Mouse (Mus musculus): ENCODE results near the gene Esrrg. TPM values are rescaled to one million over a fixed set of nuclear protein-coding genes. Genes with fewer than 3 reads are reported as not detected.
A peak's percentile ranks its signal among the peaks of the same experiment; 100 is the strongest.

The Esrrg gene
- total RNA-seq, 2 experiments from 2014 or later = 10.8 to 20.8 TPM

DNA sequence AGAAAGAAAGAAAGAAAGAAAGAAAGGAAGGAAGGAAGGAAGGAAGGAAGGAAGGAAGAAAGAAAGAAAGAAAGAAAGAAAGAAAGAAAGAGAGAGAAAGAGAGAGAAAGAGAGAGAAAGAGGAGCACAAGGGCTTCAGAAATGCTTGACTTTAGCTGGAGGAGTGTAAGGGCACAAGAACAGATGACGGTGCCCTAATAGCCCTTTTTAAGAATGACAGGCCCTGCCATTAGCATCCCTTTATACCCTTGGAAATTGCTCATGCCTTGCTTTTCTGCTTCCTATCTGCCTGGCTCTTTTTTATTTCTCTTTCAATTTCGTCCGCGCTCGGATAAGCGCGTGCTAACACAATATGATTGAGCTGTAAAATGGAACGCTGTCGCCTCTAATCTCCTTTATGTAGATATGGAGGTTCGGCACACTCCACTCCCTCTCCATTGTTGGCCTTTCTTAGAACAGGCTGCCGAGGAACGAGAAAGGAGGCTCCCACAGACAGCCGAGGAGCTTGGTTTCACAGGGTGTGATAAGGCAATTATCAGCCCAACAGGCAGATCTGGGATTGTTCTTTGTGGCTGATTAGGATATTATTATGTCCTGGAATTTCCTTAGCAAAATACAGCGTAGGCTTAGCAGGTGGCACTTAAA lies 546.0 kb downstream of the Esrrg start:
- no peak for DNase-seq

GRCm38 (mm10) chr1:188155135-188155779 lies 546.7 kb downstream of the Esrrg start:
- DNase-seq = no peak

- DNase-seq = no peak
Measured at GRCm38 (mm10) chr1:188156520-188156919, 547.9 kb downstream of the Esrrg start.

- peak; percentile 80 for DNase-seq
Measured at GRCm38 (mm10) chr1:188157237-188157955, 548.8 kb downstream of the Esrrg start.

GRCm38 (mm10) chr1:188158675-188159074 lies 550.1 kb downstream of the Esrrg start:
- no peak for DNase-seq

DNA sequence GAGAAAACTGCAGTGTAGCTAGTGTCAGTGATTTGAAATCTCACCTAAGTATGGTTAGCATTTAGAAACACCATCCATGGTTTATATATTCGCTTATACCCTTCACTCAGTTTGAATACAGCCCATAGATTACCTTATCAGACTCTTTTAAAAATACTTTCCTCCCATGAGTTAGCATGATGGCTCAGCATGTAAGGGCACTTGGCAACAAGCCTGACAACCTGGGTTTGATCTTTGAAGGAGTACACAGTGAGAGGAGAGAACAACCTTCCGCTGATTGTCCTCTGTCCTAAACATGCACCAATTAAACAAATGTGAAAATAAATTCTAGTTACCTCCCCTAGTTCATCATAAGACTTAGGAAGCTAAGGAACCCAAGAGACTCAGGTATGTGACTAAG lies 550.5 kb downstream of the Esrrg start:
- DNase-seq = peak; percentile 62 to 63

DNA sequence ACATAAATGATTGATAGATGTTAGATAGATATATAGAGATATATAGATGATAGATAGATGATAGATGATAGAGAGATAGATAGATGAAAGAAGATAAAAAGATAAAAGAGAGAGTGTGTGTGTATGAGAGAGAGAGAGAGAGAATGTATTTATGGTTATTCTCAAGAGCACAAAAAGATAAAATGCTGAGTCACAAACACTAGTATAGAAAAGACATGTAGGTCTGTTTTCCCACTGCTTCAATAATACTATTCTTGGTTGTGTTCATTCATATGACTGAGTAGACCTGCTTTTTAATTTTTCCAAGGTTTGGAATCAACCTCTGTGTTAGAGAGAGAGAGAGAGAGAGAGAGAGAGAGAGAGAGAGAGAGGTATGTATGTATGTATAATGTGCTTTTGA lies 554.5 kb downstream of the Esrrg start:
- DNase-seq = no peak

DNA sequence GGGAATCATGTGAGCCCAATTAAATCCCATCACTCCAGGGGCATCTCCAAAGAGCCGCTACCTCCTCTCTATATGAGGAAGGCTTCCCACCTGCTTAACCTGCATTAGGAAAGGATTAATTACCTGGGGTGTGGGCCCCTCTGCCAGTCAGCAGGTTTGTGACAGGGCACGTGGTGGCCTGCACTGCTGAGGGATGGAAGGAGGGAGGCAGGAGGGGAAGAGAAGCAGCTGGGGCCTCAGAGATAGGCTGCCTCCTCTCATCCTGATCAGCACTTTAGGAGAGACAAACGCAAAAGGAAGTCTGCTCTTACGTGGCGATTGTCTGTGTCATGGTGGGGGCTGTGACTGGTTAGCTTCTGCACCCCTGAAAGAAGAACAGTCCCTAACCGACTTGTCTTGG lies 555.7 kb downstream of the Esrrg start:
- DNase-seq = no peak

DNA sequence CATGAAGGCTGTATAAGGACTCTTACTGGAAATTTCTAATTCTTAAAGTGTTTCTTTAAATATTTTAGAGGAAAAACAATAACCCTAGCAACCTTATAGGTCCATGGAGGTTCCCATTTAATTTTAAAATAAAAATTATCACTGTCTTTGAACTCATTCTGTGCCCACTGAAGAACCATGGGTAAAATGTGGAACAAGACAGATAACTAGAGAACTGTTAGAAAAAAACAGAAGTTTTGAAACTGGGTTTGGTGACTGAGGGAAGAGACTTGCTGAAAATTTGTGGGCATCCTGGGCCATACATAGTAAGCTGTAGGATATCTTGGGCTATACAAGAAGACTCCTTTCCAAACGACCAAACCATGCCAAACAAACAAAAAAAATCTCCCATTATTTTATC lies 565.3 kb downstream of the Esrrg start:
- DNase-seq = no peak

DNA sequence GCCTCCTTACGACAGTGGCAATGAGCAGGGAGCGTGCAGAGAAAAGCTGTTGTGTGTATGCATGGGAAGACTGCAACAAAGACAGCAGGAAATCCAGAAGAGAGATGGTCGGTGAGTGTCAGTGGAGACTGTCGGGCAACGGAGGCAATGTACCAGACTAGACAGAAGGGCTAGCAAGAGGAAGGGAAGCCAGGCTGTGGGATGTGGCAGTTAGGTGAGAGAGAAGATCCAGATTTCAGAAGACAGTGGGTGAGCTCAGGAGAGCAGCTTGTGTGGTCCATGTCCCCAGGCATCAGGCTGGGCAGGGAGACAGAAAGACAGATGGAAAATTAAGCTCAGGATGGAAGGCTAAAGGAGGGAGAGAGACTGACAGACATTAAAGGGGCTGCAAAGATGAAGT lies 574.4 kb downstream of the Esrrg start:
- no peak for DNase-seq

DNA sequence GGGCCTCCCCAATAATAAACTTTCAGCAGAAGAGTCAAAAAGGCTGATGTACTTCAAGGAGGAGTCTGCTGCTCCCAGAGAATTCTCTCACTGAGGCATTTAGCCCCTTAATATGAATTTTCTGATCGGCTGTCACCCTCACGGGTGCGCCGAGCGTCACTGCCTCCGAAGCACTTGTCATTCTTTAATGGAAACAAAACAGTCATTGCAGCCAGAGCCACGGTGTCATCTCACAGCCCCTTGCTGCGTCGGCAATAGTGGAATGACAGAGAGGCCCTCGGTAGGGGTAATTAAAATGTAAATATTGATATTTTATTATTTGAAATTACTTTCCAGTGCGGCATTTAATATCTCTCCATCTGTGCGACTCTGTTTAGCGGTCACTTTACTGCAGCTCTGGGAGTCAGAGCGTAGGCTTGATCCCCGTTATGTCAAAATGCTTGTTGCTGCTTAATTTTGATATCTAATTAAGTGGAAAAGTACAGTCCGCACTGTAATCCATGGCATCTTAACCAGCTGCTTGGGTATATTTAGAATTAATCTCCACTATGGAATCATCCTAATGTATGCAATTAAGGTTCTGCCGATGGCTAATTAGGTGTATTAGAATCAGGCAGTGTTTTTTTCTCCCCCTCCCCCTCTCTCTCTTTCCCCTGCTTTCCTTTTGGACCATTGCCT lies 578.0 kb downstream of the Esrrg start:
- no peak for DNase-seq

- DNase-seq = peak; percentile 42 to 43
Measured at GRCm38 (mm10) chr1:188192971-188193370, 584.4 kb downstream of the Esrrg start.

DNA sequence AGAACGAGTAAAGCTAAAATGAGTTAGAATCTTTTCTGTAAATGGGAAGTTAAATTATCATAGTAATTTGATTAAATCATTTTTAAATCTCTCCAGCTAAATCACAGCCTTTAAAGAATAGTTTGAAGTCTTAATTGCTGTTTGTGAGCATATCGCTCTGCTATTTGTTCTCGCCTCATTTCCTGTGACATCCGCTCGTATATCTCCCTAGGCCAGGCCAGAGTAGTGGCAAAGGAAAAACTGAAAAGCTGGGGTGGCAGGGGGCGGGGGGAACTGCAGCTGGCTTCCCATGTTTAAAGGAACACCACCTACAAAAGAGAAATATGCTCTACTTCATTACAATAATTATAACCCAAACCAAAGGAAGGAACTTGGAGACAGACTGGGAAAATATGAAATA lies 598.8 kb downstream of the Esrrg start:
- DNase-seq = no peak

DNA sequence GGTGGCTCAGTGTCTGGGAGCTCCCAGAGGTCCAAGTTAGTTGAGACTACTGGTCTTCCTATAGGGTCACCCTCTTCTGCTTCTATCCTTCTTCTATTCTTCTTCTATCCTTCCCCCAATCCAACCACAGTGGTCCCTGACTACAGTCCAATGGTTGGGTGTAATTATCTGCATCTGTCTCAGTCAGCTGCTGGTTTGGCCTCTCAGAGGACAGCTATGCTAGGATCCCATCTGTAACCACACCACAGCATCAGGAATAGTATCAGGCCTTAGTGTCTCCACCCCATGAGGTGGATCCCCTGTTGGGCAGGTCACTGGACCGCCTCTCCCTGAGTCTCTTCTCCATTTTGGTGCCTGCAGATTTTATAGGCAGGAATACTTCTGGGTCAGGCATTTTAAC lies 600.4 kb downstream of the Esrrg start:
- no peak for DNase-seq

DNA sequence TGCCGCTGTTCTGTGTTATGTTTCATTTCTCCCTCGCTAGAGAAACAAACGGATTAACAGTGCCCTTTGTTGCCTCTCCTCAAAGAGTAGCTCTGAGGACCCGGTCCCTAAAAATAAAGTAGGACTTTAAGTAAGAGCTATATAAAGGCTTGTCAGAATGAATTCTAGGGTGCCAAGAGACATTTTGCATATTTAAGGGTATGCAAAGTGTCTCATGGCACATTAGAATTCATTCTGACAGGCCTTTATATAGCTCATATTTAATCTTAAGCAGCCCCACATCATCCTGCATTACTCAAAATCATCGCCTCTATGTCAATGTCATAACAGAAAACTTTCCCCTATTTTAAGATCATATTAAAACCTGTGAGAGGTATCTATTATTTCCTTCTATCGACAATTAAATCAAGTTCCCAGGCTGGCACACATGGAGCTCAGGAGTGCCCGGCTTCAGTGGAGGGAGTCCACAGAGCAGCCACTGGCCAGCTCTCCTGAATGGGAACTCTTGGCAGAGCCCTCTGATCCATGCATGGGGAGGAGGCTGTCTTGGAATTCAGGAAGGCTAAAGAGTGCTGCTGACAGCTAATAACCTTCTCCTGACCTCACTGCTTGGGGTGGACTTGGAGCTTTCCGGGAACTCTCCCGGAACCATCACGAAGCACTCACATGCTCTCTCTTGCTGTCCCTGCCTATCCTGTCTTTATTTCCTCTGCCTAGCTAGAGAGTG lies 606.5 kb downstream of the Esrrg start:
- no peak for DNase-seq

DNA sequence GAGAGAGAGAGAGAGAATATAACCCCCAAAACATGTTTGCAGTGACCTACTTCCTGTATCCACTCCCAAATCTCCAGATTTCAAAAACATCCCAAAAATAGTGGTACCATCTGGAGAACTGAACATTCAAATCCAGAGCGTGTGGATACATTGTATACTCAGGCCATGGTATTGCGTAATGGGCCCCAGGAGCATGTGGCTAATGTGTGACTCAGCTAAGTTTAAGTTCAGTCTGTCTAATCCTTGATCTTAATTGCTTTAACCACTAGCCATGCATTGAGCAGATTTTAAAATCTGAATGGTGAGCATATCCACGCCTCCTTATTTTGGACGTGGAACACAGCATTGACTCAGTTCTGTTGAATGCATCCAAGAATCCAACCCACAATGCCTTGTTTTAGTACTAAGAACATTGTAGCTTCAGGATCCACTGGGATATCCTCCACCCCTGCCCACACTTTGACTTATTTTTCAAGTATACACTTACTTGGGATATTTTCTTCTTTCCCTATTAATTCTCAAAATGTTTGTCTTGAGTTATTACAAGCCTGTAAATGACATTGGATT lies 612.7 kb downstream of the Esrrg start:
- peak in 1 of 2 experiments; percentile 12 for DNase-seq

- DNase-seq = no peak
Measured at GRCm38 (mm10) chr1:188233036-188233724, 624.6 kb downstream of the Esrrg start.

DNA sequence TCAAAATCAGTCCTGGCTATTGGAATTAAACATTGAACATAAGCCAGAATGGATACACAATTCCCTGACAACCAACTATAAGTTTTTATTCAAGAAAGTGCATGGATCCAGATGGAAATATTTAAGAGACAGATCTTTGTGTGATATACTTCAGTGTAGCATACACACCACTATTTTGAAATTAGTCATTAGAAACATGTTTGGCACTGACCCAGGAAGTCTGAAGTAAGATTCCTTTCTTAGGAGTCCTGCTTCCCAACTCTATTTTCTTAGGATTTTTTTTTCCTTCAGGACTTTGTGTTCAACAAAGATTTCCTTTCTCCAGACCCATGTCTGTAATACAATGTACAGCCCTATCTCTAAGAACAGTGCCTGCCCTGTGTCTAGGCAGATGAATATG lies 630.0 kb downstream of the Esrrg start:
- DNase-seq = no peak

DNA sequence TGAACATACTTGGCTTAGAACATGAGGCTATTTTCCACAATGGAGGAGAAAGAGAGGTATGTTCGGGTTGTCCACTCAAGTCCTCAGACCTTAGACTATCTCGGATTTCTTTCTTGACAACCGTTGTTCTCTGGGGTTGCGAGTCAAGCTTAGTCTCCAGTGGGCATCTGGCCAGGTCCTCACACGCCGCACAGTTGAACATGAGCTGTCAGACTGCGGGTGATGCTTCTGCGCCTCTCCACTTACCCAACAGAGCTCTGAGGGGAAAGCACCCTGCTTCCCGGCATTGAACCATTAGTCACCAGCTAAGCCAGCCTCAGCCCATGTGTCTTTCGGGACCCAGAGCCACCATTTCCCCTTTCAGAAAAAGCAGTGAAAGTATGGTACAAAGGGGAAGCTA lies 633.2 kb downstream of the Esrrg start:
- no peak for DNase-seq

- peak in 1 of 2 experiments; percentile 11 for DNase-seq
Measured at GRCm38 (mm10) chr1:188257500-188257899, 648.9 kb downstream of the Esrrg start.

Measured in adrenal gland, postnatal 36 days (tissue).